Mouse (Mus musculus): ENCODE measurements around the gene Tbcb. TPM values are rescaled to one million over a fixed set of nuclear protein-coding genes. Genes with fewer than 3 reads are reported as not detected.
"Not testable (repeated sequence)": the region's sequence is repeated elsewhere in the genome, so short reads cannot be mapped to it uniquely, and the experiment has no call there.

Gene Tbcb
- polyA plus RNA-seq, 1 experiment from 2014 or later = 156 TPM

DNA sequence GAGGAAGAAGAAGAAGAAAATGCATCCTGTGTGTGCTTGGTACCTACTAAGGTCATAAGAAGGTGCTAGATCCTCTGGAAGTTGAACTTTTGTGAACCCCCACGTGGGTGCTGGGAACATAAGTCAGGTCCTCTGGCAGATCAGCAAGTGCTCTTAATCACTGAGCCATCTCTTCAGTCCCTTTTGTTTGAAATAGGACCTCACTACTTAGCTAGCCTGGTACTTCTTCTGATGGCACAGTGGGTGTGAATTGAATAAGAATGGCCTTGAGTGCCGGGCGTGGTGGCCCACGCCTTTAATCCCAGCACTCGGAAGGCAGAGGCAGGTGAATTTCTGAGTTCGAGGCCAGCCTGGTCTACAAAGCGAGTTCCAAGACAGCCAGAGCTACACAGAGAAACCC, 33.9 kb upstream of the Tbcb start:
- no peak overlapping the region for H3K4me3 ChIP-seq (ENCODE audit: low read length)
- peaks cover 4% of the 10 kb centered on the region; the same call in 1 of the 2 replicates for H3K36me3 ChIP-seq (ENCODE audit: control insufficient read depth, insufficient read depth, low read length)
- WGBS = 88% methylated on average over 7 of the region's 7 CpGs
- no peak overlapping the region for H3K4me2 ChIP-seq (ENCODE audit: low read depth, low read length)
- no peak overlapping the region for H3K9ac ChIP-seq (ENCODE audit: low read length)
- H3K27ac ChIP-seq (ENCODE audit: low read length) = no peak overlapping the region
- H3K4me1 ChIP-seq (replicated peaks; ENCODE audit: control insufficient read depth, insufficient read depth, low read length) = no peaks in the 10 kb centered on the region
- no peak for ATAC-seq (ENCODE audit: low read depth)
- no peaks in the 10 kb centered on the region for H3K9me3 ChIP-seq (ENCODE audit: control insufficient read depth, low read length)
- H3K27me3 ChIP-seq (ENCODE audit: control insufficient read depth, insufficient read depth, low read depth, low read length) = no peaks in the 10 kb centered on the region

DNA sequence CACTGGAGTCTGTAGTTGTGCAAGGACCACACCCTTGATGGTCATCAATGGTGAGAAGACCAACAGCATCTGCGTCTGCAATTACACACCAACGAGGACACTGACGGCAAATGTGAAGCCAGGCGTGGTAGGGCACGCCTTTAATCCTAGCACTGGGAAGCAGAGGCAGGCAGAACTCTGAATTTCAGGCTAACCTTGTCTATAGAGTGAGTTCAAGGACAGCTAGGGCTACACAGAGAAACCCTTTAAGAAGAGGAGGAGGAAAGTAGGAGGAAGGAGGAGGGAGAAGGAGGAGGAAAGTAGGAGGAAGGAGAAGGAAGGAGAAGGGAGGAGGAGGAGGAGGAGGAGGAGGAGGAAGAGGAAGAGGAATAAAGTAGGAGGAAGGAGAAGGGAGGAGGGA, 33.5 kb upstream of the Tbcb start:
- Histone ChIP-seq H3K4me2 (ENCODE audit: low read depth, low read length) (no peak overlapping the region), H3K4me3 (ENCODE audit: low read length) (no peak overlapping the region), H3K9me3 (ENCODE audit: control insufficient read depth, low read length) (no peaks in the 10 kb centered on the region), H3K27me3 (ENCODE audit: control insufficient read depth, insufficient read depth, low read depth, low read length) (no peaks in the 10 kb centered on the region), H3K9ac (ENCODE audit: low read length) (no peak overlapping the region), H3K36me3 (ENCODE audit: control insufficient read depth, insufficient read depth, low read length) (peaks cover 4% of the 10 kb centered on the region; the same call in 1 of the 2 replicates), H3K27ac (ENCODE audit: low read length) (no peak overlapping the region), H3K4me1 (replicated peaks; ENCODE audit: control insufficient read depth, insufficient read depth, low read length) (no peaks in the 10 kb centered on the region)
- ATAC-seq (ENCODE audit: low read depth) = no peak
- 92% methylated on average over 5 of the region's 5 CpGs for WGBS

DNA sequence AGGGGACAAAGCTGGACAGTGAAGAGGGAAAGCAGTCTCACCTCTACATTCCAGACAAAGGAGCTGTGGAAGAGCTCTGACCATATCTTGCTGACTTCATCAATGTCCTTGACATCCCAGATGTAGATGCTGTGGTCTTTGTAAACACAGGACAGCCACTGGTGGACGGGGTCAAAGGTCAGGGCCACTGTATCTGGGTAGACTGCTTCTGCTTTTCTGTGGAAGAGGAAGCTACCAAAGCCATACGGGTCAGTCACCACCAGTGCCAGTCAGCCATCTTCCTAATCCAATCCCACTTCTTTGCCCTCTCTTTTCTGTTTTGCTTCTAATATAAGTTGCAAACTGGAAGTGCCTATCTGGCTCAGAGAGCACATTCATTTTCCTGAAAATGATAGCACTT, 33.0 kb upstream of the Tbcb start:
- no peak for ATAC-seq (ENCODE audit: low read depth)
- Histone ChIP-seq H3K9me3 (ENCODE audit: control insufficient read depth, low read length) (no peaks in the 10 kb centered on the region), H3K4me3 (ENCODE audit: low read length) (no peak overlapping the region), H3K27me3 (ENCODE audit: control insufficient read depth, insufficient read depth, low read depth, low read length) (no peaks in the 10 kb centered on the region), H3K4me2 (ENCODE audit: low read depth, low read length) (no peak overlapping the region), H3K9ac (ENCODE audit: low read length) (no peak overlapping the region), H3K27ac (ENCODE audit: low read length) (no peak overlapping the region), H3K36me3 (ENCODE audit: control insufficient read depth, insufficient read depth, low read length) (peaks cover 4% of the 10 kb centered on the region; the same call in 1 of the 2 replicates), H3K4me1 (replicated peaks; ENCODE audit: control insufficient read depth, insufficient read depth, low read length) (no peaks in the 10 kb centered on the region)
- WGBS = 63% methylated on average over 2 of the region's 2 CpGs

DNA sequence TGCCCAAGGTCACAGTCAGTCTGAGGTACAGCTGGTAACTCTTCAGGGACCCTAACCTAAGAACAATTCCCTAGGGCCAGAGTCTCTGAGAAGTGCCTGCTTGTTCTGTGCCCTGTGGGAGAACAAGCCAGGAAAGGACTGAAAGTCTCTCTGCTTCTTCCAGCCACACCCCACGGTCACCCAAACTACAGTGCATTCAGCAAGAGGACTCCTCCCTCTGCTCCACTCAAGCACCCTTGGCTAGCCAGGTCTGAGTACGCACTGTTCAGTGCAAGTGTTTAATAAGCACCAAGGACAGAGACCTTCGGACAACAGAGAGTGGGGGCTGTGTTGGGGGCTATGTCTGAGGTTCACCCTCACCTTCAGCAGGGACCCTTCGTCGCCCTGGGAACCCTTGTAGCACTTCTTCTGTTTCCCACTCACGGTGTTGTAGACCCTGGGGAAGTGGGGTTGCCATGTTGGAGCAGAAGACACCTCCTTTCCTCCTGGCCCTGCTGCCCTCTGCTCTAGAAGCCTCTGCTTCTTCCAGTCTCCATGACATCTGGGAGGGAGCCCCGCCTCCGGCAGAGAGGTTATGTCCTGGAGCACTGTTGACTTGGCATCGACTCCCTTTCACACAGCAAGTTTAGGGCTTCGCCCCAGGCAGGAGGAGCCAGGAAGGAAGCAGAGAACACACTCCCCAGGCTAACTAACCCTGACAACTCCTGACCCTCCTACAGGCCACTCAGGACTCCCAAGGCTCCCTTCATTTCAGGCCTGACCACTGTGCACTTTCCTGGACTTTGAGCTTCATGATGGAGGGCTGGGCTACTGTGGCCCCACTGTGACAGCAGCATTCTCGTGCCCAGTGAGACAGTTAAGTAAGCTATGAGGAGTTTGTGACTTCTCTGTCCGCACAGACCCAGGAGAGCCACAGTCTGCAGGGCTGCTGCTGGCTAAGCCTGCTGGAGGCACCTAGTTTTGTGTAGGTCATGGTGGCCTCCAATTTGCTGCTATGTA, 20.2 kb upstream of the Tbcb start:
- Histone ChIP-seq H3K27ac (ENCODE audit: low read length) (no peak overlapping the region), H3K9me3 (ENCODE audit: control insufficient read depth, low read length) (no peaks in the 10 kb centered on the region), H3K9ac (ENCODE audit: low read length) (no peak overlapping the region), H3K36me3 (ENCODE audit: control insufficient read depth, insufficient read depth, low read length) (peaks cover 4% of the 10 kb centered on the region; the same call in 1 of the 2 replicates), H3K4me1 (replicated peaks; ENCODE audit: control insufficient read depth, insufficient read depth, low read length) (no peaks in the 10 kb centered on the region), H3K4me3 (ENCODE audit: low read length) (no peak overlapping the region), H3K27me3 (ENCODE audit: control insufficient read depth, insufficient read depth, low read depth, low read length) (no peaks in the 10 kb centered on the region), H3K4me2 (ENCODE audit: low read depth, low read length) (no peak overlapping the region)
- peak; percentile 45; the same call in 1 of the 2 replicates for ATAC-seq (ENCODE audit: low read depth)
- WGBS = 61% methylated on average over 12 of the region's 12 CpGs

DNA sequence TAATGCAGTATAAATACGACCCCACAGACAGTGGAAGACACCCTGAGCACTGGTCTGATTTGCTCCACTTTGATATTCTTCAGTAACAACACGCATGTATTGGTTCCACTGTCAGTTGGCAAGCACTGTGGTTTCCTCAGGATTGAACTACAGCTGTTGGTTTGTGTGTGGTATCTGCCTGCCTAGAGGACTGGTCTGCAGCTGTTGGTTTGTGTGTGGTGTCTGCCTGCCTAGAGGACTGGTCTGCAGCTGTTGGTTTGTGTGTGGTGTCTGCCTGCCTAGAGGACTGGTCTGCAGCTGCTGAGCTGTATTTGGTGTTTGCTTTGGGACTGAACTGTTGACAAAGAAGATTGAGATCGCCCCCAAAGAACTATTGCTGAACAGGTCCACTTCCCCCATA, 5.3 kb upstream of the Tbcb start:
- not testable (repeated sequence) for ATAC-seq (ENCODE audit: low read depth); H3K4me1 ChIP-seq (replicated peaks; ENCODE audit: control insufficient read depth, insufficient read depth, low read length); H3K27ac ChIP-seq (ENCODE audit: low read length); H3K4me3 ChIP-seq (ENCODE audit: low read length); H3K27me3 ChIP-seq (ENCODE audit: control insufficient read depth, insufficient read depth, low read depth, low read length); H3K4me2 ChIP-seq (ENCODE audit: low read depth, low read length); H3K9ac ChIP-seq (ENCODE audit: low read length); H3K9me3 ChIP-seq (ENCODE audit: control insufficient read depth, low read length); H3K36me3 ChIP-seq (ENCODE audit: control insufficient read depth, insufficient read depth, low read length)
- 77% methylated on average over 3 of the region's 3 CpGs for WGBS

DNA sequence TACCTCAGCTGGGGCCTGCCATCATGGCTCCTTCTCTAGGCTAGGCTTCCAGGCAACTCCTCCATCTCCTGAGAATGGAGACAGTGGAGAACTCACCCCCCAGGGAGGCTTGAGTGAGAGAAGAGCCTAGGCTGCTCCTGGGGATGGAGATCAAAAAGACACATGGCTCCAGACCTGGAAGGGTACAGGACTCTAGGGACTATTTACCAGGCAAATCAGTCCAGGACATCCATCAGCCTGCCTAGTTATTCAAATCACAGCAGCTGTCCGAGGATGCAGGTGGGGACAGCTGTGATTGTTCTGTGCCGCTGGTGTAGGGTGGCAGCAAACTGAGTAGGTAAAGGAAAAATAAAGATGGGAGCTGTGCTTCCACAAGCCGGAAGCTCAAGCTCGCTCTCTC, 3.6 kb upstream of the Tbcb start, which contains the start of gene Ovol3:
Gene Ovol3, minus strand, starts transcription at position 101 of the 400 bp plus-strand sequence.
- H3K4me3 ChIP-seq (ENCODE audit: low read length) = no peak within 1 kb of the TSS
- ATAC-seq (ENCODE audit: low read depth) = no peak
- no peak within 1 kb of the TSS for H3K4me2 ChIP-seq (ENCODE audit: low read depth, low read length)
- no peaks in the 10 kb centered on the region for H3K27me3 ChIP-seq (ENCODE audit: control insufficient read depth, insufficient read depth, low read depth, low read length)
- no peak within 1 kb of the TSS for H3K27ac ChIP-seq (ENCODE audit: low read length)
- no peak within 1 kb of the TSS for H3K9ac ChIP-seq (ENCODE audit: low read length)
- H3K4me1 ChIP-seq (replicated peaks; ENCODE audit: control insufficient read depth, insufficient read depth, low read length) = peaks cover 5% of the 10 kb centered on the region
- no peaks in the 10 kb centered on the region; the same call in 1 of the 2 replicates for H3K36me3 ChIP-seq (ENCODE audit: control insufficient read depth, insufficient read depth, low read length)
- 76% methylated on average over 4 of the region's 4 CpGs for WGBS
- no peaks in the 10 kb centered on the region for H3K9me3 ChIP-seq (ENCODE audit: control insufficient read depth, low read length)

DNA sequence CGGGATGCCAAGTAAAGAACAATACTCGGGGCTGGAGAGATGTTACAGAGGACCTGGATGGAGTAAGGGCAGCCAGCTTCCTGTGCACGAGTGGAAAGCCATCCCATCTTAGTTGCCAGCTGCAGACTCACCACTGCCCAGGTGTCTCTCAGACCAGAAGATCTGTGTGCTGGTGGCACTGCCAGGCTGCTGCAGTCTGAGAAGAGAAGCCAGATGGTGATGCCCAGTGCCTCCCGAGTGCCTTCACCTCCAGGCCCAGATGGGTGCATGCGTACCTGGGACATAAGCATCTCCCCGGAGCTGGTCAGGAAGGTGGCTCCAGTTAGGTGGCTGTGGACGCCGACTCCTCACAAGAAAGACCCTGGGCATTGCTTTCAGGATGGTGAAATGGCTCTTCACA, 3.0 kb upstream of the Tbcb start:
- no peaks in the 10 kb centered on the region for H3K9me3 ChIP-seq (ENCODE audit: control insufficient read depth, low read length)
- no peak overlapping the region for H3K9ac ChIP-seq (ENCODE audit: low read length)
- no peak overlapping the region for H3K4me2 ChIP-seq (ENCODE audit: low read depth, low read length)
- no peaks in the 10 kb centered on the region; the same call in 1 of the 2 replicates for H3K36me3 ChIP-seq (ENCODE audit: control insufficient read depth, insufficient read depth, low read length)
- no peak overlapping the region for H3K4me3 ChIP-seq (ENCODE audit: low read length)
- no peak for ATAC-seq (ENCODE audit: low read depth)
- H3K27me3 ChIP-seq (ENCODE audit: control insufficient read depth, insufficient read depth, low read depth, low read length) = no peaks in the 10 kb centered on the region
- H3K27ac ChIP-seq (ENCODE audit: low read length) = no peak overlapping the region
- H3K4me1 ChIP-seq (replicated peaks; ENCODE audit: control insufficient read depth, insufficient read depth, low read length) = peaks cover 6% of the 10 kb centered on the region
- 83% methylated on average over 8 of the region's 8 CpGs for WGBS

DNA sequence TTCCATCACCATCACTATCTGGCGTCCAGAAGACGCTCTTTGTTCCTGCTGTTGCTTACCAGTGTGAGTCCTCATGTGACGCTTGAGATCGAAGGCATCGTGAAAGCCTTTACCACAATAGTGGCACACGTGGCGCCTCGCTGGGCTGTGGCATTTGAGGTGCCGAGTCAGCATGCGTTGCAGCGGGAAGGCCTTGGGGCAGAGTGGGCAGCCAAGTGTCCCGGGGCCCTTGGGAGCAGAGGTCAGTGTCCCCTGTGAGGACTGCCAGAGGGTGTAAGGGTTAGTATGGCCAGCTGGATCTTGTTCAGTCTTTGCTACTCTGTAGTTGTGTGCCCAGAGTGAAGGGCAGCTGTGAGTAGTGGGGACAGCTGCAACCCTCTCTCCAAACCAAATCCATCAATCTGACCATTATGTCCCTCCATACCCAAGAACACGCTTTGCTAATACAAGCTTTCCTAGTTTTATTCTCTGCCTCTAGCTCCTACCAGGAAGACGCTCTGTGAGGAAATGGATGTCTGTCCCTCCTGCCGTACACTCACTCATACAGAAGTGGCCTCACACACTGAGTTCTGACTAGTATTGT, 2.3 kb upstream of the Tbcb start:
- Histone ChIP-seq H3K9me3 (ENCODE audit: control insufficient read depth, low read length) (no peaks in the 10 kb centered on the region), H3K36me3 (ENCODE audit: control insufficient read depth, insufficient read depth, low read length) (peaks cover 3% of the 10 kb centered on the region; the same call in 1 of the 2 replicates), H3K9ac (ENCODE audit: low read length) (no peak overlapping the region), H3K4me1 (replicated peaks; ENCODE audit: control insufficient read depth, insufficient read depth, low read length) (peaks cover 6% of the 10 kb centered on the region), H3K4me2 (ENCODE audit: low read depth, low read length) (no peak overlapping the region), H3K4me3 (ENCODE audit: low read length) (no peak overlapping the region), H3K27me3 (ENCODE audit: control insufficient read depth, insufficient read depth, low read depth, low read length) (no peaks in the 10 kb centered on the region), H3K27ac (ENCODE audit: low read length) (no peak overlapping the region)
- 86% methylated on average over 15 of the region's 15 CpGs for WGBS
- ATAC-seq (ENCODE audit: low read depth) = no peak

DNA sequence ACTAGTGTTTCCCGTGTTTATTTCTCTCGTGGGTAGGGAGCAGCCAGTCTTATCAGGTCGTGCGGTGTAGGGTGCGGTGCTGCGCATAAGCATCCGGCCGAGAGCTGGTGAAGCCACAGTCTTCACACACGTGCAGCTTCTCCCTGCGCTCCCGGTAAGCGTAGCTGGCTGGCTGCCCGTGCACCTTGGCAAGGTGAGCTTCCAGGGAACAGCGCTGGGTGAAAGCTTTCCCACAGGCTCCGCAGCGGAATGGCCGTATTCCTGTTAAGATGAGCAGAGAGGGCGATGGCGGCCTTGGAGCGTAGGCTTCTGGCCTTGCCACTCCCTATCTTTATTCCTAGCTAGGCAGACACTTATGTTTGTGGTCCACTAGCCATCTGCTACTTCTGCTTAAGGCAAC, 1.3 kb upstream of the Tbcb start:
- Histone ChIP-seq H3K27me3 (ENCODE audit: control insufficient read depth, insufficient read depth, low read depth, low read length) (no peaks in the 10 kb centered on the region), H3K9me3 (ENCODE audit: control insufficient read depth, low read length) (no peaks in the 10 kb centered on the region), H3K4me3 (ENCODE audit: low read length) (no peak overlapping the region), H3K4me2 (ENCODE audit: low read depth, low read length) (peak overlapping the region; percentile 73), H3K4me1 (replicated peaks; ENCODE audit: control insufficient read depth, insufficient read depth, low read length) (peaks cover 6% of the 10 kb centered on the region), H3K27ac (ENCODE audit: low read length) (no peak overlapping the region), H3K36me3 (ENCODE audit: control insufficient read depth, insufficient read depth, low read length) (peaks cover 3% of the 10 kb centered on the region; the same call in 1 of the 2 replicates), H3K9ac (ENCODE audit: low read length) (no peak overlapping the region)
- WGBS = 87% methylated on average over 20 of the region's 20 CpGs
- no peak for ATAC-seq (ENCODE audit: low read depth)

Data from lung, embryonic 16.5 days (tissue).